Mouse (Mus musculus): ENCODE results near the gene Qrich2.
A peak's percentile ranks its signal among the peaks of the same experiment; 100 is the strongest.
"Not testable (repeated sequence)": the region's sequence is repeated elsewhere in the genome, so short reads cannot be mapped to it uniquely, and the experiment has no call there.

Gene Qrich2

DNA sequence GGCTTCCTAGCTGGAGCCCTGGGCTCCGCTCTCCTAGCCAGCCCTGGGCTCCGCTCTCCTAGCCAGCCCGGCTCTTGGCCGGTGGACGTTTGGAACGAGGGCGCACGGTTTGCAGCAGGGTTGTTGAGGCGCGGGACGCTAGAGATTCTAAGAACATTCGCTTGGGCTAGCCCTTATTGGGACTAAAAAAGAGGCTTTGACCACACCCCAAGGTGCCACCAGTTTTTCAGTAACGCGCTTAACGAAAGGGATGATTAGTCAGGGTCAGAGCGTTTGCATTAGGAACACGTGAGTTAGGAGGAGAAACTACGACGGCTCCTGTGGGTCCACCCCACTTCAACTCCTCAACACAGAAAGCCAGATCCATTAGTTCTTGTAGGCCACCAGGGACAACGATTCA is at the start of gene Qrich2:
Gene Qrich2, minus strand, starts transcription at position 101 of the 400 bp plus-strand sequence.
- no peak for DNase-seq (ENCODE audit: low read depth)

DNA sequence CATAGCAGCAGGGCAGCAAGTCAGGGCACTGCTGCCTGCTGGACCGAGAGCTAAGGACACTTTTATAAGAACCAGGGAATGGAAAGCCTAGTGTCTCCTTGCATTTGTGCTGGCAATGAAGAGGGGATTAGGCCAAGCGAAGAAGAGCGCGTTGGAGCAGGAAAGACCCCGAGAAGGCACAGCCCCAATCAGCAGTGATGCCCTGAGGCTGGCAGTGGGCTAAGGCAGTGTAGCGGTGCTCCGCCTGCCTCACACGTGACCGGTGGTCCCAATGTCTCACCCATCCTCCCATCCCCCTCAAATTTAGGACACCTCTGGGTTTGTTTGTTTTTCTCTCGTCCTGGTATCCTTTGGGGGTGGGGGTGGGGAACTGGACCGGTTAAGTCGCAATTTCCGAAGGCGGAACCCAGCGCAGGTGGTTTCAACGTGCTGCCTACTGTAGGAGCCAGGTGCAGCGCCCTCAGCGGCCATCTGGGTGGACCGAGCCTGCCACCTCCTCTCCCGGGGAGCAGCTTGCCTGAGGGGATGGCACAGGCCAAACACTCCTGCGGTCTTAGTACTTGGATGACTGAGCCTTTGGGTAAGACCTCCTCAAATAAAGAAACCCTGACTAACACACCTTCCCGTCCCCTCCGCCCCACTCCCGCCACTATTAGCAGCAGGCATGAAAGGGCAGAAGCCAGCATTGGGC is 49.4 kb upstream of the Qrich2 start:
- no peak for DNase-seq (ENCODE audit: low read depth)

DNA sequence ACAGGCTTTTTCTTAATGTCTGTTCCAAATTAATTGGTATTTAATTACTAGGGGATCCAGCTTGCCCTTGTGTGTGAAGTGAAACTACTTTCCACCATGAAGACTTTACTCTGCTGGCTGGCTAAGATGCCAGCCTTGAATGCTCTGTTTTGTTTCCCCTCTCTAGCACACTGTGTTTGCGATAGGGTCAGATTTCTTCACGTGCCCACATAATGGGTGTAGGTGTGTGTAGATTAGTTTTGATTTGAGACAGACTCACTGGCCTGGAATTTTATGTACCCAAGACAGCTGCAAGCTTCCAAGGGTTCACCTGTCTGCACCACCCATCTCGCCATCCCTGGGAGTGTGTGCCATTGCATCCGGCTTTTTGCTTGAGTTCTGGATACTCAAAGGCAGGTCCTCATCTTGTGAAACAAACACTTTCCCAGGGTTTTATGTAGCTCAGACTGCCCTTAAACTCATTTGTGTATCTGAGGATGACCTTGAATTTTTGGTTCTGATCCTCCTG is 47.5 kb upstream of the Qrich2 start:
- no peak for DNase-seq (ENCODE audit: low read depth)

DNA sequence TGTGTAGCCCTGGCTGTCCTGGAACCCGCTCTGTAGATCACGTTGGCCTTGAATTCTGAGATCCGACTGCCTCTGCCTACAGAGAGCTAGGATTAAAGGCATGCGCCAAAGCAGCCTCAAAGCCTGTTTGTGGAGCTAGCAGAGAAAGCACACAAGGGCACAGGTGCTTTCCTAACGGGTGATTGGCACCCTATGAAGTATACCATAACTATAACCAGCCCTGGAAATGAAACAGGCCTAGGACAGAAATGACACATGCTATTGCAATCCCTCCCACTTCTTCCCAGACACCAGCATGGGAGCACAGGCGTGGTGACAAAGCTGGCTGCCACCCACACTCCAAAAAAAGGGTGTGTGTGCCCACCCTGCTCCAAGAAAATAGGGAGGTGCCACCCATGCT is 46.9 kb upstream of the Qrich2 start:
- DNase-seq (ENCODE audit: low read depth), result no peak

DNA sequence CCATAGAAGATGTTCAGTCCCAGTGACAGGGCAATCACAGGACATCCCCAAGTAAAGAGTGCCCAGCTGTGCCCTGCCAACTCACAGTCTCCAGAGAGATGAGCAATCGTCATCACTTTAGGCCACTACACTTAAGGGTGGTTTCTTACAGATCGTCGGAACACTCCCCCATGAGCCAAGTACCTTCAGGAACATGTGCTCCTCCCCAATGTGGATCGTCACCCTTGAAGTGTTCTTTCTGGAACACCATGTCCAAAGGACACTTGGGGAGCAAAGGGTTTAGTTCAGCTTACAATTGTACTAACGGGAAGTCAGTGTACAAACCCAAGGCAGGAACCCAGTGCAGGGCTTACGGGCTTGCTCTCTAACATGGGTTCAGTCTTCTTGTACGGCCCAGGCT is 46.1 kb upstream of the Qrich2 start:
- no peak for DNase-seq (ENCODE audit: low read depth)

DNA sequence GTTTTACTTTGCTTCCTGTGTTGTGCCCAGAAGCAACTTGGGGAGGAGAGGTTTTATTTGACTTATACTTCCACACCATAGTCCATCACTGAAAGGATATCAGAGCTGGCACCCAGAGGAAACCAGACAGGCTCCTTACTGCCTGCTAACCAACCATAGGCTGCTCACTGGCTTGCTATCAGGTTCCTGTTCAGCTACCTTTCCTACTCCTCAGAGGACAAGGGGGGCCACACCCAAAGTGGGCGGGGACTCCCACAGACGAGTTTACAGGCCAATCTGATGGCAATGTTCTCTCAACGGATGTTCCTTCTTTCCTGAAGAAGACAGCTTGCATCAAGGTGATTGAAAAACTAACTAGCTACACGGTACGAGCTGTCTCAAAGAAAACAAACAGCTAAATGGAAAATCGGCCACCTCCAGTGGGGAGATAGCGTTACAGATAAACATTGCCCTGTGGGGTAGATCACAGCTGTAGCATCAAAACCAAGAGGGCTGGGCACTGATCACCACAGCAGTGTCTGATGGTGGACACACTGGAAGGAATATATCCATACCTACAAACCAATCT is 45.3 kb upstream of the Qrich2 start:
- peak; percentile 23 for DNase-seq (ENCODE audit: low read depth)

DNA sequence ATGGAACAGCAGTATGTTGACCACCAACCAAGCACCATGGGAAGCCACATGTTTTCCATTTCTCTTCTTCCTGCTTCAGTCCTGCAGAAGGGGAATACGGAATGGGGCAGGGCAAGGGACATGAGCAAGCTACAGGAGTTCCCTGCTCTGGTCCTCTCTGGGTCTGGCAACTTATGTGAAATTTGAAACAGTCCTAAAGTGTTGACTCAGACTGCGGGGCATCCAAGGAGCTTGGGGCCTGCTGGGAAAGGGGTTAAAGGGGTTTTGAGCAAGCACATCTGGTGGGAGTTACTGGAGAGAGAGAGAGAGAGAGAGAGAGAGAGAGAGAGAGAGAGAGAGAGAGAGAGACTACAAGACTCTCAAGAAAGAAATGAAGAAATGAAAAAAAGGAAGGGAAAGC is 42.6 kb upstream of the Qrich2 start:
- no peak for DNase-seq (ENCODE audit: low read depth)

DNA sequence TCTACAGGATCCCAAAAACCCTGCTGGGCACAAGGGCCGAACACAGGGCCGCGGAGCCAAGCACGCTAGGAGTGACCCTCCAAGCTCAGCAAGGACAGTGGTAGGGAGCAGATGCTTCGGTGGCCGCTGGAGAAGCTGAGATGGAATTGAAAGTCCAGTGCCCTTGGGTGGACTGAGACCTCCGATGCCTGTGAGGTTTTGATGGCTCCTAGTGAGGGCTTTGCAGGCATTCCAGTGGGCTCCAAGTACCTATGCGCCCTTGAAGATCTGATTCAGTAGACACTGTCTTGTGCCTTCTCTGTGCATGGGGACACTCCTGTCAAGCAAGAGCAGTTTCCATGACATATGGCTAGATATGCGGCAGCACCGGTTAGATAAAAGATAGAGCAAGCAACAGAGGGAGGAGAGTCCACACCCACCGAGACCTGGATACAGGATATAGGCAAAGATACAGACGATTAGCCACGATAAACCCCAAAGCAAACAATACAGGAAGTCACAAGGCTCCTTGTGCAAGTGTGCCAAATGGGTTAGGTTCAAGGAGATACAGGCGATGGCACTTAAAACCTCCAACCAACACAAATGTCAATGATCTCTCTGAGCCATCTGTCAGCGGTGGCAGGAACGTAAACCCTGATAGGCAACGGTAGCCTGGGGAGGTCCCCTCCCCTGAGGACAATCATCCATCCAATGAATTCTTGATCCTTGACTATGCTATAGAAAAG is 40.3 kb upstream of the Qrich2 start:
- DNase-seq (ENCODE audit: low read depth), result no peak

DNA sequence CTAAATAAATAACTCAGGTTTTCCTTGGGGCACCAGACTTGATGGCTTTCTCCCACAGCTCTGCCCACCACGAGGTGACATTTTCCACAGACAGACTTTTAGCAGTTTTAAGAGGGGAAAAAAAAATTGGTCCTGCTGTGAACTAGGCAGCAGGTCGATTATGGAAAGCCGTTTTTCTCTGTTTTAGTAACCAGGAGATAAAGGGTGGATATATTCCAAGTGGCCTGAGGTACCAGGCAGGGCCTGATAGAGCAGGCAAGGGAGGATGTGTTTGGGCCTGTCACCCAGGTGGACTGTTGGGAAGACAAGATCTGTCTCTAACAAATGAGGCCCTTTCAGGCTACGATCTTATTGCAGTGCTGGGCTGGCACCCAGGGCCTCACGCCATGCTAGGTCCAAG is 39.5 kb upstream of the Qrich2 start:
- DNase-seq (ENCODE audit: low read depth), result no peak

DNA sequence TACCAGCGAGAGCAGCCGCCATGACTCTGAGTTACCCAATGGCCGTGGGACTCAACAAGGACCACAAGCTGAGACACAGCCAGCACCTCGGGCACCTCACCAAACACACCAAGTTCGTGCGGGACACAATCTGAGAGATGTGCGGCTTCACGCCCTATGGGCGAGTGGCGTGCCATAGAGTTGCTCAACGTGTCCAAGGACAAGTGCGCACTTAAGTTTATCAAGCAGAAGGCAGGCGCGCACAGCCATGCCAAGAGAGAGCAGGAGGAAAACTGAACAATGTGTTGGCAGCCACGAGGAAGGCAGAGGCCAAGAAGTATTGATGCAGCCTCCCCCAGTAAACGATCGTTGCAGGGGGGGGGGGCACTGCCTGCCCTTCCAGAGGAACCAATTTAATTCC is 38.5 kb upstream of the Qrich2 start:
- DNase-seq (ENCODE audit: low read depth), result no peak

DNA sequence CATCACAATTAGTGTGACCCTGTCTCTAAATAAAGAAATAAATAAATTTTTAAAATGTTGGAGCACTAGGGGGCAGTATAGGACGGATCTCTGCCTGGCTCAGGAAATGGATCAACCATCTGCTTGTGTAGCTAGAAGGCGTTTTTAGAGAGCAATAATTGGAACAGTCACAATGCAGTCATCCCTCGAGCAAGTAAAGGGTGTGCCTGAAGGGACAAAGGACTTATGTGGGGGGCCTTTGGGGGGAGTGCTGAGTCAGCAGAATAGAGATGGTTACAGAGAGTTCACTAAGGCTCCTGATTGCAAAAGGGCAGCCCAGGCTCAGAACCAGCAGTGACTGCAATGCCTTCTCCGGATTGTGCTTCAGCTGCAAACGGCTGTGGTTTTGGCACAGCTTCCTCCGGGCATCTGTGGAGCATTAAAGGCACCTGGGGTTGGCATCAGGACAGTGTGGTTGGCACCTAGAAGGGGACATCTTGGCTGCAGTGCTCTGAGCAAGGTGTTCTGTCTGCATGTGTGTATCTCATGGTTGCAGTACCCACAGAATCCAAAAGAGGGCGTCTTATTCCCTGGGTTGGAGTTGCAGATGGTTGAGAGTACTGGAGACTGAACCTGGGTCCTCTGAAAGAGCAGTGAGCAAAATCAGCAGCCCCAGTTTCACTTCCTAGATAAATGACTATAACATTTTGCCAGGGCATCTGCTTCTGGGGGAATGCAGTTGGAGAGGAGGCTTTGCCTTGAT is 35.1 kb upstream of the Qrich2 start:
- peak; percentile 75 for DNase-seq (ENCODE audit: low read depth)

DNA sequence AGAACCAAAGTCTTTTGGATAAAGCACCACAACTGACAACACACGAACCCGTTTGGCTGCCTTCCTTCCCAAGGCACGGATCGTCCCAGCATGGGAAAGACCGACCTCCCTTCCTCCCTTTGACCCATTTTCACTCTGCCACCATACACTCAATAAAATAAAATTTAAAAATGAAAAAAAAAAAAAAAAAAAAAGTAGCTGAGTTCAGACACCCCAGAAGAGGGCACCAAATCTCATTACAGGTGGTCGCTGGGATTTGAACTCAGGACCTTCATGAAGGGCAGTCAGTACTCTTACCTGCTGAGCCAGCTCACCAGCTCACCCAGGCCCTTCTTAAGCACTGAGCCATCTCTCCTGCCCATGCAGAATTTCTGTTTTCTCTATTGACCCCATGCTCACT is 33.0 kb upstream of the Qrich2 start:
- DNase-seq (ENCODE audit: low read depth), result no peak

DNA sequence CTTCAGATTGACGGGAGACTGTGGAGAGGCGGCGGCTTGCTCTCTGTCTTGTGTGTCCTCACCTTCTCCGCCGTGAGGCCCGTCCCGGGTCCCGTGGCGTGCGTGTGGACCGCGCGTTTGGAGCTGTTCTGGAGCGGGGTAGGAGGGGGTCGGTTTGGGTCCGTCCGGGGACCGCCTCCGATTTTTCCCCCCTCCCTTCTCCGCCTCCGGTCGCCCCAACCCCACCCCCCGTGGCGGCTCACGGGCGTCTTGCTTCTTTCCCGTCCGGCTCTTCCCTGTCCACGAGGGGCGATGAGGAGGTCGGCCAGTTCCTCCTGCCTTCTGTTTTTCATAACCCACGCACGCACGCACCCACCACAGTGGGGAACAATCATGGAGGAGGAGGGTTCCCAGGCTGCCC is 32.6 kb upstream of the Qrich2 start:
- no peak for DNase-seq (ENCODE audit: low read depth)

DNA sequence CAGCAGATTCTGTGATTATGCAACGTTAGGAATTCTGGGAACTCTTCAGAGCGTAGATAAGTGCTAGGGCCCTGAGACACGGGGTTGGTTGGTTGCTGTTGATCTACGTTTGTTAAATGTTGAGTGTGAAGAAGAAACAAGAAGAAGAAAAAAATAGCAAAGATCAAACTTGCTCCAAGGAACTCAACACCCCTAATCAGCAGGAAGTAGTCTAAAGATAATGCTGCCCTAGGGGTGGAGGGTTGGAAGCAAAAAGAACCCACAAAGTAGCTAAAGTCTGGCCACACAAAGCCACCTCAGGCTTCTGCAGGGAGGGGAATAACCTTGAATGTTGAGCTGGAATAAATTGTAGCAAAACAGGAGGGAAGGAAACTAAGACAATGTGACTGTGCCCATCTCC is 31.3 kb upstream of the Qrich2 start:
- DNase-seq (ENCODE audit: low read depth), result no peak

DNA sequence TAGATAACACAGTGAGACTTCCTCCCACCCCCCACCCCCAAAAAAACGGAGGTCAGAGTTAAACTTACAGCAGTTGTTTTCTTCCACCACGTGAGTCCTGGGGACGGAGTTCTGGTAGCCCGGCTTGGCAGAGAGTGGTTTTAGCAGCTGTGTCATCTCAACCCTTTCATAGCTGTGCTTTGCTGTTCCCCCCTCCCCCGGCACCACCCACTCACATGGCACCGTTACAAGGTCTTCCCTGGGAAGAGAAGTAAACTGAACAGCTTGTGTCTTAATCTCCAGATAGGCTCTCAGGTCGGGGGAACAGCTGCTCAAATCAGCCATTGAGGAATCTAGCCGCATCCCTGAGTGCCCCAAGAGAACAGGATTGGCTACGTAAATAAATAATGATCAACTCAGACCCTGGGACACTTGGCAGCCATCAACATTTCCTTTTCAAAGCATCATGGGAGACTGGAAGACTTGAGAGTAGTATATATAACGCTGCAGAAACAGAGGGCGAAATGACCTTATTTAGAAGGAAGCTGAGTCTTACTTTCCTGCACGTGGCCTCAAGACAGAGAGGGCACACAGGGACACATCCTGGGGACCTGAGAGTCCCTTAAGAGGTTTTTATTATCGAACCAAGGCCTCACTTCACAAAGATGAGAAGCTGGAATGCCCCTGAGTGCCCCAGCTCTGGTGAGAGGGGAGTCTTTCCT is 28.6 kb upstream of the Qrich2 start:
- DNase-seq (ENCODE audit: low read depth), result no peak

DNA sequence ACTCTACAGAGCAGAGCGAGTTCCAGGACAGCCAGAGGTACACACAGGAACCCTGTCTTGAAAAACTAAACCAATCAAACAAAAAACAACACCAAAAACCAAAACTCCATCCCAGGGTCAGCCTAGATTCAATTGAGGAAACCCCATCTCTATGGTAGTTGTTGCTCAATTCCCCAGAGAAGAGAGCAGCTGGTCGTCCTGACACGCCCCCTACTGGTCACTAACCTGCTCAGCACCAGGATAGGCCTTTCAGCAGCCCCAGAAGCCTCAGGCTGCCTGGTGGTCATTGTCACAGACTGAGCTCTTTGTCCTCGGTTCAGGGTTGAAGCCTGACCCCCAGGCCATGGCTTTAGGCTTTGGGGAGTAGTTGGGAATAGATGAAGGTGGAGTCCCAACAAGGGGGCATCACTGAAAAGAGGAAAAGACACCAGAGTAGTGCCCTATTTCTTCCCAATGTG is 27.8 kb upstream of the Qrich2 start, which contains the start of gene Prpsap1:
Gene Prpsap1, minus strand, starts transcription at position 408 of the 458 bp plus-strand sequence.
- peak; percentile 82 for DNase-seq (ENCODE audit: low read depth)

DNA sequence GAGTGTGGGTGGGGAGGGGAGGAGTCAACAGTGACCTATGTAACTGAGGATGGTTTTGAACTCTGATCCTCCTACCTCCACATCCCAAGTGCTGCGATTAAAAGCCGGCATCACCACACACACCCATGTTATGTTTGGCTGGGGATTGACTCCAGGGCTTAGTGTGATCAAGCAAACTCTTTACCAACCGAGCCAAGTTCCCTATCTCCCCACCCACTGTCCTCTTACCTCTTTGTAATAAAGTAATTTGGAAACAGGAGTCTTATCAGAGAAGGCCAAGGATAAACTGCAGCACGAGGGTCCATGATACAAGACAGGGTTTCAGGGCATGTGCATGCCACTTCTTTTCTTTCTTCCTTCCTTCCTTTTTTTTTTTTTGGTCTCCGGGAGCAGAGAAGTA is 27.1 kb upstream of the Qrich2 start:
- no peak for DNase-seq (ENCODE audit: low read depth)

DNA sequence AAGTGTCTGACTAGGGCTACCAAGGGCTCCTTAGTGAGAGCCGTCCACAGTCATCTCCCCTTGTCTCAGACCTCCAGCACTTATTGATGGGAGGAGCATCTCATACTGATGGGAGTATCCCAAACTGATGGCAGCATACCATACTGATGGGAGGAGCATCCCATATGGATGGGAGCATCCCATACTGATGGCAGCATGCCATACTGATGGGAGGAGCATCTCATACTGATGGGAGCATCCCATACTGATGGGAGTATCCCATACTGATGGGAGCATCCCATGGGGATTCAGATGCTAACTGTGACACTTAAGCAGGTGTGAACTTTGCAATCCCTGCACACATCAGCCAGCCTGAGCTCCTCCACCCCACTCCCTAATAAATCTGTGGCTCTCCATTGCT is 26.5 kb upstream of the Qrich2 start:
- not testable (repeated sequence) for DNase-seq (ENCODE audit: low read depth)

DNA sequence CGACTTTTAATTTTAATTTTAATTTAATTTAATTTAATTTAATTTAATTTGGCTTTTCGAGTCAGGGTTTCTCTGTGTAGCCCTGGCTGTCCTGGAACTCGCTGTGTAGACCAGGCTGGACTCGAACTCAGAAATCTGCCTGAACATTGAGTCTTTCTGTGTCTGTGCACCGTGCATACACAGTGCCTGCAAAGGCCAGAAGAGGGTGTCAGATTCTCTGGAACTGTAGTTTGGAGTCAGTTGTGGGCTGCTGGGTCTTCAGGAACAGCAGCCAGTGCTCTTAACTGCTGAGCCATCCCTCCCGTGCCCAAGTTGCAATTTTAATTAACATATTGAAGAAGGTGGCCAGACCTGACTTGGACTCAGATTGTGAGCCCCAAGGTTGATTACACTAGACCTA is 25.3 kb upstream of the Qrich2 start:
- DNase-seq (ENCODE audit: low read depth), result no peak

DNA sequence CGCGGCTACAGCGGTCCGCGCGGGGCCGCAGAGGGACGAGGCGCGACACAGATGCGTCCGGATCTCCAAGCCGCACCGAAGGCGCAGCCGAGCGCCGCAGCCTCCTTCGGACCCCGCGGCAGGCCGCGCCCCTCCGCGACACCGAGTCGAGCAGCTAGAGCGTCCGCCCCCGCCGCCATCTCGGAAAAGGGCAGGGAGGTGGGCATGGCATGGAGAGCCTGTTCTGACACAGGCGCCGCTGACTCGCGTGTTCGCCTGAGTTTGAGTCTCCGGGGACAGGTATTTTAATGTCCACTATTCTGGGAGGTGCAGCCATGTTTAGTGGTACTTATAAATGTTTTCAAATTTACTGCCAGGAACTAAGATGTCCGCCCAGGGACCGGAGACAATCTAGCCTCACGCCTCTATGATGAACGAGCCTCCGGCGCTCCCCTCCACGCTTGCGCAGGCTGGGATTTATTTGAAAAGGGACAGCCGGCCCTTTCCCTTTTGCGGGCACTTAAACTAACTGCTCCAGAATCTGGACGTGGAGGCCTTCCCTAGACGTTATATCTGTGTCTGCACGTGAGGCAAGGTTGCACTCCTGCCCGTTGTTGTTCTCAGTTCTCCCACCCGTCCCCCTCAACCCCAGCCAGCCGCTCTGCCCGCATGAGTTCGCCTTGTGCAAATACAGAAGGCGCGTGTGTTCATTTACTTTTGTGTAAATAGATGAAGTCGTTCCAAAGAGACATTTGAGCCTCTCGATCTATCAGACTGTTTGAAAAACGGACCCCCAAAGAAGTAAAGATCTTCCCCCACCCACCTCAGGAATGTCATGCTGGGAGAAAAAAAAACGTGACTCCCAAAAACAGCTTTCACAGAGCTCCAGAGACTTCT is 24.4 kb upstream of the Qrich2 start:
- DNase-seq (ENCODE audit: low read depth), result peak; percentile 95

DNA sequence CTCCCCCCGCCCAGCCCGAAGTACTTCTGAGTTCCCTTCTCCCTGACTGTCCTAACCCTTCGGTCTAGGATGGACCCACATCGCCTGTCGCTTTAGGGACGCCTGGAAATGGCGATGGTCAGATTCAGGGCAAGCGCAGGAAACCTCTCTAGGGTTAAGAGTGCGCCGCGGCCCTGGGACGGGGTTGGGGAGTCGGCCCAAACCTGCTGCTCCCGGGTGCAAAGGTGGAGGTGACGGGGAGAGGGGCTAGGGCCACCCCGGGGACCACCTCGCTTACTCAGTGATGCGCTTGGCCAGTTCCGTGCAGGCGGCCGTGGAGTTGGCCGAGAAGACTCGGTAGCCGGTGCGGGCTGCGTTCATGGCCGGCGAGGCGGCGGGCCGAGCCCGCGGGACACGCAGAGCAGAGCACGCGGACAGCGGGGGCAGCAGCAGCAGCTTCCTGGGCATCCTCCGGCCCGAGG is 23.8 kb upstream of the Qrich2 start:
- DNase-seq (ENCODE audit: low read depth), result no peak
